Mouse (Mus musculus) embryo, embryonic 11 days (tissue): Measurements from ENCODE around the gene Naa35.

Experiments
- DNase-seq: peaks from one replicate; pipeline ENCODE4 v3.0.0-alpha.2; 2015

Gene Naa35

DNA sequence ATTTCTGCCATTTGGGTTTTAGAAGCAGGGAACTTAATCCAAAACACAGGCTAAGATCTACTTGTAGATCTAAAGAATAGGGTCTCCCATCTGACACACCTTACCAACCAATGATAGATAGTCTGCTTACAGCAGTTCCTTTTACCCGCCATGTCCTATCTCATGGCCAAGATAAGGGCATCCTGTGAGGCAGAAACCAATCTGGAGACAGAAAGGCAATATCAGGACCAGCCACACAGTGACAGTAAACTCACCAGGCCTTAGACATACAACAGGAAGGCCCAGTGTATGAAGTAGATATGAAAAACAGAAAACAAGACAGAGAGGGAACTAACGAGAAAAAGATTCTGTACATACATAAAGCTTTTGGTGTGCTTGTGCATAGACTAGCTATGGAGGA, 57.8 kb downstream of the Naa35 start:
- no peak for DNase-seq

DNA sequence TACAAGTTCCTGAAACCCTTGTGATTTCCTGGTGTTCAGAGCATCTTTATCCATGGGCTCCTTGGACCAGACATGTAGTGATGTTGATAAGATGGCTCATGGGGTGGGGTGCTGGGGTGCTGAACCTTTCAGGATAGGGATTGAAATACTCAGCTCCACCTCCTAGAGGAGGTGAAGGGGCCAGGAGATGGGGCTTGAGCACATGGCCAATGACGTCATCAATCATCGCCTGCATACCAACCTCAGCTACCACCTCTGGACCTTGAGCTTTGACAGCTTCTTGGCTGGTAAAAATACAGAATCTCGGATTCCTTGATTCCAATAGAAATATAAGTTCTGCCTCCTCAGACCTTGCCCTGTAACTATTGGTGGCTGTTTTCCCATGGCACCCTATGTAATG, 60.4 kb downstream of the Naa35 start:
- DNase-seq, result no peak

DNA sequence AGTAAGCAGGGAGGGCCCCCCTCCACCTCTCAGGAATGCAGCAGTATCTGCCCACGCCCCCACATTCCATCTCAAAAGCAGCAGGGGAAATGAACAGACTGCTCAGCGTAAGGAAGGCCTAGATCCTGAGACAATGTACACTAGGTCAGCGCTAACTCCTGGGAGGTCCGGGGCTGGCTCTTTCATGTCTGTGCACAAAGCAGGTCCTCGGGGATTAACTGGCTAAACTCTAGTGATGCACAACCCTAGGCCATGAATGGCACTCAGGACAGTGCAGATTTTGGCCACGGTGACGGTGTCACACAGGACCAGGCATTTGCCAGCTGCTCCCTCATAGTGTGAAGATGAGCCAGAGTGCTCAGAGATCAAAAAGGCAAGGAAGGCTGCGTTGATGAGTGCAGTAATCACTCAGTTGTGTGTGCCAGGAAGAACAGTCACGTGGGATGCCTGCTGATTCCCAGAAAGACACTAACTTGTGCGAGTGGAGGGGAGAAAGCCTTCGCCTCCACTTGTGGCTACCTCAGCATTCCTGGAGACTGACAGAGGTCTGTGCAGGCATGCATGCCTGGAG, 61.7 kb downstream of the Naa35 start:
- DNase-seq, result peak; percentile 47

- no peak for DNase-seq
These were observed 62.4 kb downstream of the Naa35 start for GRCm38 (mm10) chr13:59647484-59647883.

- no peak for DNase-seq
These were observed 63.5 kb downstream of the Naa35 start for GRCm38 (mm10) chr13:59648598-59648997.

- no peak for DNase-seq
These were observed 64.7 kb downstream of the Naa35 start for GRCm38 (mm10) chr13:59649781-59650180.

DNA sequence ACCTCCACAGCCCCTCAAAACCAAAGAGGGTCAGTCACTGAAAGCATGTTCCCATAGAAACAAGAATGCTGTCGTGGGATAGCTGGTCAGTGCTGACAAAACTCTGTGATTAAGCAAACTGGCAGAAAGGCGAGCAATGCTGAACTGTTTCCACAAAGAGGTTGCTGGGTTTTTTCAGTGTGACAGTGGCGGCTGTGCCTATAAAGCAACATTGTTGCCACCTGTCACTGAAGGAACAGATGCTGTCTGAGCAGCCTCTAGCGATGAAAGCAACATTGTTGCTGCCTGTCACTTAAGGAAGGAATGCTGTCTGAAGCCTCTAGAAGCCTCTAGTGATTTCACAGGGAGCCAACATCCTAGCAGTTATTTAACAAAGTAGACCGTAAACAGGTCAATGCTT, 67.6 kb downstream of the Naa35 start:
- no peak for DNase-seq

- DNase-seq, result no peak
These were observed 68.1 kb downstream of the Naa35 start for GRCm38 (mm10) chr13:59653136-59653535.

DNA sequence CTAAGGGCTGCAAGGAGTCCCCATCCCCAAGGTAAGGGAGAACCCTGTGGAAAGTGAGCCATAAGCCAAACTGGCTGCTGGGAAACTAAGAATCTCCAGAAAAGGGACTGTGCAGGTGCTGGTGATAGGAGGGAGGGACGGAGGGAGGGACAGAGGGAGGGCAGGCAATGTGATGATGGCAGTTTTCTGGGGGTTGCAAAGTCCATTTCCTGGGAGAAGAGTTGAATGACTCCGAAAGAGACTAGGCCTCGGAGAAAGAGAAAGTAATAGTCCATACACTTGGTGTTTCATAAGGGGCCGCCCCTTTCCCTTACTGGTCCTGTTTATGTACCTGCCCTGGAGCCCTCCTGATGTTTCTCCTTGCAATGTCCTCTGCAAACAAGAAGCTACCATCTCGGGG, 69.4 kb downstream of the Naa35 start:
- no peak for DNase-seq

- DNase-seq, result no peak
These were observed 70.8 kb downstream of the Naa35 start for GRCm38 (mm10) chr13:59655718-59656315.

DNA sequence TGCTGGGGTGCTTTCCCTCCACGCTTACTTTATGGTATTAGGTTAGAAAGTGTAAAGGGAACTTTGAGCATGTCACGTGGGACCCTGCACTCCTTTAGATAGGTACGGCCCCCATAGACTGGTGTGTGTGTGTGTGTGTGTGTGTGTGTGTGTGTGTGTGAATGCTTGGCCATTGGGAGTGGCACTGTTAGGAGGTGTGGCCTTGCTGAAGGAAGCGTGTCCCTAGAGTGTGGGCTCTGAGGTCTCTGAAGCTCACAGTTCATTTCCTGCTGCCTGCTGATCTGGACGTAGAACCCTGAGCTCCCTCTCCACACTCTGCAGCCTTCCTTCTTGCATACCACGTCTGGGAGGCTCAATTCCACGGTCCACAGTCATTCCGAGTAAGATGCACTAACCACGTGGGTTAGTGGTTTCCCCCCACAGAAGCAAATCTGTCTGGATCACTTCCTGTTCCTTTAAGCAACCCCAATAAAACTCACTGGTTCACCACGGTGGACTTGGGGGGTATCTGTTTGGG, 71.3 kb downstream of the Naa35 start:
- DNase-seq, result no peak

- DNase-seq, result peak; percentile 57
These were observed 71.9 kb downstream of the Naa35 start for GRCm38 (mm10) chr13:59656975-59657388.

DNA sequence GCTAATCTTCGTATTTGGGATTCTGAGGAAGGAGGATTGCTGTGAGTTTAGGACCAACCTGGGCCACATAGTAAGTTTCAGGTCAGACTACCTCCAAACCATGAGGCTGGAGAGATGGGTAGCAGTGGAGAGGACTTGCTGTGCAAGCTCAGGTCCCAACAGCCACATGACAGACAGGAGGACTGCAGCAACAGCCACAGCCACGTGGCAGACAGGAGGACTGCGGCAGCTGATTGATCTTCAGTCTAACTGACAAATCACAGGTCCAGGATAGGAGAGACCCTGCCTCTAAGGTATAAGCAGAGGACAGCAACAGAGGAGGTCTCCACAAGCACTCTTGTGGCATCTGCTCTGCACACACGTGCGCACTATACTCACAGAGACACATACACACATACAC, 72.7 kb downstream of the Naa35 start:
- no peak for DNase-seq

GRCm38 (mm10) chr13:59660371-59660770, 75.3 kb downstream of the Naa35 start:
- DNase-seq, result no peak

DNA sequence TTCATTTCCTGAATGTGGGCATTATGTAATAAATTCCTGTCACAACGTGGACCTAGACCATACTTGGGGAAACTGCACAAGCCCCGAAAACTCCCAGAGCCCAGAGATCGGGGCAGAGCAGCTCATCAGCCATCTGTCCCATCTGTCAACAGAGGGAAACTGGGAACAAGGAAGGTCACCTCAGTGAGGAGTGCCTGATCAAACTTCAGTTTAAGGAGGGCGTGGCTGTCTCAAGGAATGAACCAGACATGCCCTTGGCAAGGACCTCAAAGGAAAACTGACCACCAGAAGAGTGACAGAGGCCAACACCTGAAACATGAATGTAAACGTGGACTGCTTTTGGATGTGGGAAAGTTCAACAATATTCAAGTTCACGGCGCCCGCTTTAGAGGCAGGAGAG, 76.3 kb downstream of the Naa35 start:
- DNase-seq, result no peak

GRCm38 (mm10) chr13:59661966-59662365, 76.9 kb downstream of the Naa35 start:
- no peak for DNase-seq

DNA sequence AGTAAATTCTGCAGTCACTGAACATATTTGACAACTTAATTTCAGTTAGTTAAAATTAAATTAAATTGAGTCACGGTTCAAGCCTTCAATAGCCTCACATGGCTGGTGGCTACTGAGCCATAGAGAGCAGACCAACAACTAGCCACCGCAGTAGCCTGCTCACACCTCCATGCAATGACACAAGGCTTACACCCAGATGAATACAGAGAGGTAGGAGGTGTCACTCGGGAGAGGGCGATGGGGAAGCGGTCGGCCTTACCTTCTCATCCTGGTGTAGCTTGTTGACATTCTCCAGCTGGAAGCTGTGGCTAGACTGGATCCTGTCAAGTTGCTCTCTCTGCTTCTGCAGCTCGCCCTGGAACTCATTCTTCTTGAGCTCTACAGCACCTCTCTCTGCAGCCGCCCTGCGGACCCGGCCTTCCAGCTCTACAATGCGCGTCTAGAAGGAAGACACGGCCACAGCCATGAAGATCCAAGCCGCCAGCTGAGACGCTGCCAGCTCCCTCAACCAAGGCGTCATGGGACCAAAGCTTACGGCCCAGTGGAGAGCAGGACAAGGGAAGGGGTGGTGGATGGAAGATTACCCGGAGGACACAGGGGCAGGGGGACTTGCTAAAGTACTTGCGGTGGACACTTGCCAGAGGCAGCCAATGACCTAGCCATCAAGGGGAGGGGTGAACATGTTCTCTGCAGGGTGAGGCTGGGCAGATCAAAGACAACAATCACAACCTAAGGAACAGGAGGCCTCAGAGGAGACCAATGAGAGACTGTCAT, 79.1 kb downstream of the Naa35 start:
- no peak for DNase-seq

GRCm38 (mm10) chr13:59667763-59668162, 82.7 kb downstream of the Naa35 start:
- no peak for DNase-seq

GRCm38 (mm10) chr13:59668501-59669093, 83.5 kb downstream of the Naa35 start:
- no peak for DNase-seq

DNA sequence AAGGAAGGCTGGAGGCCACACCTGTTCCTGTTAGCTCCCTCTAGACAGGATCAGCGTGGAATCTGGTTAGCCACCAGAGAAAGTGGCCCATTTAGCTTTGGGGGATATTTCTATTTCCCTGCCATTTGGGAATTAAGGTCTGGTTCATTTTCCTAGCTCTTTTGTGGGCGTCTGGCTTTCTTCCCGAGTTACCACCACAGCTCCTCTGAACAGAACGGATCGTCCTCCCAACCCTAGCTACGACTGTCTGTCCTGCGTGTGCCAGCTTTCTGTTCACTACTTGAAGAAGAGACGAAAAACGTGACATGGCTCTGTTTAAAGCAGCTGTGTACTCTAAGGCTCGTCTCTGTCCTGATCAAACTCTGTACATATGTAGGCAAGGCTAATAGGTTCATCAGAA, 84.9 kb downstream of the Naa35 start:
- no peak for DNase-seq

GRCm38 (mm10) chr13:59671521-59671920, 86.5 kb downstream of the Naa35 start:
- DNase-seq, result peak; percentile 41

DNA sequence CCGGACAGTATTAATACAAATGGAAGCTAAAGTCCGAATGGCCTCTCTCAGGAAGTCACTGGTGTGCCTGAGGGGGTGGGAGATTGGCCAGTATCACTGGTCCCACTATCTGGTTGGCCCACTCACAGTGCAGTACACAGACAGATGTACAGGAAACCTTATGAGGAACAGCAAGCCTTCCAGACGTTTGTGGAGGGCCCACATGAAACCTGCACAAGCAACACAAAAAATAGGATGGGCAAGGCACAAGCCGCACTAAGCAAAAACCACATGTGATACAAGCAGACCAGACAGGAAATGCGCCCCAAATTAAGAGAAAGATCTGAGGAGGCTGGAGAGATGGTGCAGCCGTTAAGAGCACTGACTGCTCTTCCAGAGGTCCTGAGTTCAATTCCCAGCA, 87.2 kb downstream of the Naa35 start:
- DNase-seq, result no peak

GRCm38 (mm10) chr13:59673597-59673996, 88.5 kb downstream of the Naa35 start:
- peak; percentile 40 for DNase-seq

- peak; percentile 78 for DNase-seq
These were observed 89.2 kb downstream of the Naa35 start for GRCm38 (mm10) chr13:59674215-59674614.
